Mouse (Mus musculus) myocyte (in vitro differentiated cells): ENCODE measurements around the gene Myh11. TPM values are rescaled to one million over a fixed set of nuclear protein-coding genes. Genes with fewer than 3 reads are reported as not detected.

Experiments used
- H3K27me3 ChIP-seq: one replicate; pipeline ENCODE4 v1.6.1; 2011; ENCODE audit not compliant: control insufficient read depth, insufficient read depth, insufficient read length
- H3K36me3 ChIP-seq: one replicate; pipeline ENCODE4 v1.6.1; 2011; ENCODE audit not compliant: control insufficient read depth, insufficient read depth
- H3K4me2 ChIP-seq: one replicate; pipeline ENCODE4 v1.6.1; 2011; ENCODE audit warnings: low read depth, control low read depth
- H3K4me3 ChIP-seq: one replicate; pipeline ENCODE4 v1.5.1; 2011; ENCODE audit warnings: mild to moderate bottlenecking, control low read depth, moderate library complexity
- H3K79me2 ChIP-seq: one replicate; pipeline ENCODE4 v1.6.1; 2011; ENCODE audit not compliant: control insufficient read depth, insufficient read depth
- H3ac ChIP-seq: one replicate; pipeline ENCODE4 v1.6.1; 2011; ENCODE audit not compliant: control insufficient read depth, insufficient read length
- CEBPB ChIP-seq: IDR thresholded peaks from 2 replicates; pipeline ENCODE4 v1.6.1; 2011; ENCODE audit warnings: mild to moderate bottlenecking, moderate library complexity; ENCODE audit not compliant: poor library complexity, insufficient read depth, severe bottlenecking
- E2F4 ChIP-seq: IDR thresholded peaks from one replicate; pipeline ENCODE4 v1.6.1; 2011; ENCODE audit warnings: mild to moderate bottlenecking, control low read depth, moderate library complexity; ENCODE audit not compliant: insufficient read depth
- MAX ChIP-seq: IDR thresholded peaks from one replicate; pipeline ENCODE4 v1.6.1; 2011; ENCODE audit warnings: low read depth, mild to moderate bottlenecking, control low read depth
- MYOD1 ChIP-seq, 3 experiments: IDR thresholded peaks; one replicate each; pipeline ENCODE4 v1.6.1; 2011; ENCODE audit warnings: control low read depth in 2 of 3, low read depth in 2 of 3, mild to moderate bottlenecking in 2 of 3, moderate library complexity in 1 of 3; ENCODE audit not compliant: insufficient read length in 2 of 3, control insufficient read depth in 1 of 3
- MYOG ChIP-seq, 3 experiments: IDR thresholded peaks; one replicate each; pipeline ENCODE4 v1.6.1; 2011; ENCODE audit warnings: control low read depth in 2 of 3, low read depth in 2 of 3, mild to moderate bottlenecking in 2 of 3; ENCODE audit not compliant: insufficient read length in 2 of 3, control insufficient read depth in 1 of 3, insufficient read depth in 1 of 3
- POLR2A ChIP-seq: IDR thresholded peaks from one replicate; pipeline ENCODE4 v1.6.1; 2011; ENCODE audit warnings: low read depth, mild to moderate bottlenecking, control low read depth, moderate library complexity; ENCODE audit not compliant: insufficient read length
- POLR2AphosphoS2 ChIP-seq: IDR thresholded peaks from one replicate; pipeline ENCODE4 v1.6.1; 2011; ENCODE audit warnings: low read depth, control low read depth; ENCODE audit not compliant: insufficient read length
- REST ChIP-seq: IDR thresholded peaks from one replicate; pipeline ENCODE4 v1.6.1; 2011; ENCODE audit warnings: mild to moderate bottlenecking, control low read depth, moderate library complexity; ENCODE audit not compliant: insufficient read depth, insufficient read length
- SRF ChIP-seq: IDR thresholded peaks from one replicate; pipeline ENCODE4 v1.6.1; 2011; ENCODE audit warnings: low read depth; ENCODE audit not compliant: control insufficient read depth, insufficient read length
- TCF12 ChIP-seq: IDR thresholded peaks from one replicate; pipeline ENCODE4 v1.6.1; 2011; ENCODE audit warnings: mild to moderate bottlenecking, control low read depth; ENCODE audit not compliant: poor library complexity, insufficient read depth, severe bottlenecking
- TCF3 ChIP-seq: IDR thresholded peaks from one replicate; pipeline ENCODE4 v1.6.1; 2011; ENCODE audit warnings: low read depth, control low read depth; ENCODE audit not compliant: insufficient read length
- USF1 ChIP-seq: IDR thresholded peaks from one replicate; pipeline ENCODE4 v1.6.1; 2011; ENCODE audit warnings: low read depth, mild to moderate bottlenecking, control low read depth, moderate library complexity
- polyA plus RNA-seq: library from polyadenylated mRNA; unstranded; fragments of >200 nt; fragmentation: generic; extraction: Trizol; gene quantifications from one replicate; pipeline ENCODE4 v1.2.1, GENCODE M21; 2012; ENCODE audit warnings: missing spikeins

Myh11 gene
- polyA plus RNA-seq, 1 experiment = 0.01 TPM

GRCm38 (mm10) chr16:14178041-14178440, 113.1 kb downstream of the Myh11 start:
- H3K27me3 ChIP-seq = no peaks in the 10 kb centered on the region
- peaks cover 42% of the 10 kb centered on the region for H3K36me3 ChIP-seq
- TF ChIP-seq SRF (no peak), CEBPB (no peak)
- H3ac ChIP-seq = no peak overlapping the region
- no peaks in the 10 kb centered on the region for H3K79me2 ChIP-seq
- H3K4me2 ChIP-seq = no peak overlapping the region
- no peak overlapping the region for H3K4me3 ChIP-seq

GRCm38 (mm10) chr16:14169706-14170105, 121.5 kb downstream of the Myh11 start:
- Histone ChIP-seq H3K27me3 (no peaks in the 10 kb centered on the region), H3K79me2 (peaks cover 34% of the 10 kb centered on the region), H3ac (no peak overlapping the region), H3K4me2 (no peak overlapping the region), H3K36me3 (peaks cover 41% of the 10 kb centered on the region), H3K4me3 (no peak overlapping the region)
- TF ChIP-seq MYOG (IDR thresholded peaks at IDR 0.05; ENCODE audit: control insufficient read depth in 1 of 3, insufficient read depth in 1 of 3, insufficient read length in 2 of 3, low read depth in 2 of 3) (no peak), CEBPB (no peak), TCF3 (no peak), MAX (no peak), MYOD1 (IDR thresholded peaks at IDR 0.05; ENCODE audit: control insufficient read depth in 1 of 3, insufficient read length in 2 of 3, low read depth in 2 of 3) (no peak), POLR2A (no peak), USF1 (no peak), POLR2AphosphoS2 (no peak), E2F4 (no peak), REST (no peak), TCF12 (no peak), SRF (no peak)

DNA sequence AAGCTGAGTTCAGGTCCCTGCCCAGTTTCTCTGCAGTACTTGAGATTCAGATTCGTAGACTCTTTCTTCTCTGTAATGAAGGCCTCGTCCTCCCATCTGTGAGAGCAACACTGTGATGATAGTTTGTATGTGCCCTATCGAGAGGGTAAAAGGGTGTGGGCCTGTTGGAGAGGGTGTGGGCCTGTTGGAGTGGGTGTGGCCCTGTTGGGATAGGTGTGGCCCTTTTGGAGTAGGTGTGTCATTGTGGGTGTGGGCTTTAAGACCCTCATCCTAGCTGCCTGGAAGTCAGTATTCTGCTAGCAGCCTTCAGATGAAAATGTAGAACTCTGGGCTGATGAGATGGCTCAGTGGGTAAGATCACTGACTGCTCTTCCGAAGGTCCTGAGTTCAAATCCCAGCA, 124.7 kb downstream of the Myh11 start:
- Histone ChIP-seq H3K27me3 (no peaks in the 10 kb centered on the region), H3K36me3 (peaks cover 20% of the 10 kb centered on the region), H3ac (no peak overlapping the region), H3K4me2 (no peak overlapping the region), H3K4me3 (no peak overlapping the region), H3K79me2 (peaks cover 49% of the 10 kb centered on the region)
- TF ChIP-seq REST (no peak), E2F4 (no peak), USF1 (no peak), SRF (no peak)

DNA sequence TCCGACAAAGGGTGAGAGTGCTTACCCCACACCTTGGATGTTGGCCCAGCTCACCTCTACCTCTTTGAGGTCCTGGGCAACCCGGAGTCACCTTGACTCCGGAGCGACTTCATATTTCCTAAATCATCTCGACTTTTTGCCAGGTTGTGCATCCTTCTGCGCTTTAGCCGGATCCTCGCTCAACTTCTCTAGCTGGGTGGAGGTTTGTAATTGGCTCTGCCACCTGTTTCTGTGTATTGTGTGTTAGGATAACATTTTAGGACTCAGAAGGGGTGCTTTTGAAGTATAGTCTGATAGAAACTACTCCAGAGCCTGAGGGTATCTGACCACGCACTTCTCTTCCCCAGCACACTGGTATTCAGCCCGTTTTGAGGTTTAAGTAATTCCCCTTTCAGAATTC, 127.4 kb downstream of the Myh11 start:
- Histone ChIP-seq H3K27me3 (no peaks in the 10 kb centered on the region), H3K4me2 (peak overlapping the region; percentile 87), H3K79me2 (peaks cover 51% of the 10 kb centered on the region), H3K36me3 (no peaks in the 10 kb centered on the region), H3K4me3 (peak overlapping the region; percentile 82), H3ac (peak overlapping the region; percentile 47)
- TF ChIP-seq MYOG (IDR thresholded peaks at IDR 0.05; ENCODE audit: control insufficient read depth in 1 of 3, insufficient read depth in 1 of 3, insufficient read length in 2 of 3, low read depth in 2 of 3) (no peak), TCF12 (no peak), MAX (no peak), SRF (no peak), POLR2AphosphoS2 (no peak), CEBPB (no peak), USF1 (no peak)

DNA sequence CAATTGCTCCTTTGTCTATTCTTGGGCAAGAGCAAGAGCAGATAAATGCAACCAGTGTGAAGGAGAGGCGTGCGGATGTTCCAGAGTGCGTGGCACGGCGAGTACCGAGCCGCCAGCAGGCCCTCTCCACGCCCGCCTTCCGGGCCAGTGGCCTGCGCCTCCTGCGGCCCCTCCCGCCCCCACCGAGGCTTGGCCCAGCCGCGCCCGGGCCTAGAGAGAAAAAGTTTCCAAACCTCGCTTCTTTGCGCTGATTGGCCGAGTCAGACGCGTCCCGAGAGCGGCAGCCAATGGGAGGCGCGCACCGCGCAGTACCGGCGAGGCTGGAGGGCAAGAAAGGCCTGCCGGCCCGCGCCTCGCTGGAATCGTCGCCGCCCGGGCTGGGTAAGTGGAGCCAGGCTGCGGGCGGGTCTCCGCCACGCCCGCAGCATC, 128.2 kb downstream of the Myh11 start, which contains the start of the genes Nde1 and Marf1:
Nde1 (plus strand) TSS at position 288 of the 429 bp plus-strand sequence.
Marf1 (minus strand) TSS at position 364 of the 429 bp plus-strand sequence.
- Histone ChIP-seq H3K79me2 (peaks cover 56% of the 10 kb centered on the region), H3K4me3 (peak within 1 kb of the TSS; percentile 82), H3K36me3 (no peaks in the 10 kb centered on the region), H3K27me3 (no peaks in the 10 kb centered on the region), H3ac (peak within 1 kb of the TSS; percentile 47), H3K4me2 (peak within 1 kb of the TSS; percentile 87)
- TF ChIP-seq POLR2A = peak; percentile 84
- no peak for TF ChIP-seq TCF12
- TF ChIP-seq MYOG (IDR thresholded peaks at IDR 0.05; ENCODE audit: control insufficient read depth in 1 of 3, insufficient read depth in 1 of 3, insufficient read length in 2 of 3, low read depth in 2 of 3) = peak in 1 of 3 experiments; percentile 50
- TF ChIP-seq E2F4 = peak; percentile 49
- peak; percentile 94 for TF ChIP-seq POLR2AphosphoS2
